Mouse (Mus musculus) kidney, embryonic 16.5 days (tissue): ENCODE results near the gene Micall1. TPM values are rescaled to one million over a fixed set of nuclear protein-coding genes. Genes with fewer than 3 reads are reported as not detected.

ENCODE experiments used
- ATAC-seq: fragments of 200-750 bp; cut with Nextera tagmentation; 2 replicates; pipeline ENCODE4 v1.8.0; 2017; ENCODE audit warnings: moderate TSS enrichment; ENCODE audit not compliant: low FRiP score, low TSS enrichment
- H3K27ac ChIP-seq: fragments of 300-500 bp; sonication (generic); 2 replicates; pipeline ENCODE4 v1.5.1; 2014; ENCODE audit warnings: low read length
- H3K27me3 ChIP-seq: fragments of 300-500 bp; sonication (generic); 2 replicates; pipeline ENCODE4 v1.6.1; 2014; ENCODE audit warnings: low read length, control low read depth, mixed read lengths; ENCODE audit not compliant: insufficient read depth
- H3K36me3 ChIP-seq: fragments of 300-500 bp; sonication (generic); 2 replicates; pipeline ENCODE4 v1.6.1; 2014; ENCODE audit warnings: low read length, control low read depth, mixed read lengths; ENCODE audit not compliant: insufficient read depth
- H3K4me1 ChIP-seq: fragments of 300-500 bp; sonication (generic); 2 replicates; pipeline ENCODE4 v1.6.1; 2014; ENCODE audit warnings: low read length, control low read depth, mixed read lengths; ENCODE audit not compliant: insufficient read depth
- H3K4me2 ChIP-seq: fragments of 300-500 bp; sonication (generic); replicated peaks from 2 replicates; pipeline ENCODE4 v1.6.1; 2014; ENCODE audit warnings: low read depth, low read length
- H3K4me3 ChIP-seq: fragments of 300-500 bp; sonication (generic); 2 replicates; pipeline ENCODE4 v1.5.1; 2014; ENCODE audit warnings: mild to moderate bottlenecking, low read length
- H3K9ac ChIP-seq: fragments of 300-500 bp; sonication (generic); replicated peaks from 2 replicates; pipeline ENCODE4 v1.6.1; 2014; ENCODE audit warnings: low read length
- H3K9me3 ChIP-seq: fragments of 300-500 bp; sonication (generic); 2 replicates; pipeline ENCODE4 v1.6.1; 2016; ENCODE audit warnings: low read length, control low read depth
- WGBS: fragments of 180-500 bp; shearing (Covaris S2); extraction: QIAGEN DNeasy Blood & Tissue Kit; methylation state at CpG from one replicate; pipeline ENCODE4 v1.1.7; 2014; 5-methylcytosine and 5-hydroxymethylcytosine counted together
- polyA plus RNA-seq: library from polyadenylated mRNA; unstranded; fragments of >200 nt; fragmentation: Nextera tagmentation; extraction: Ambion mirVana; gene quantifications from 2 replicates; pipeline ENCODE4 v1.2.1, GENCODE M21; 2015

Micall1 gene
- polyA plus RNA-seq, 1 experiment from 2014 or later: 8.9 TPM

GRCm38 (mm10) chr15:79124331-79124875 lies 15.7 kb downstream of the Micall1 start:
- no peak overlapping the region for H3K9ac ChIP-seq
- H3K4me3 ChIP-seq: no peak overlapping the region
- no peak overlapping the region for H3K27ac ChIP-seq
- no peaks in the 10 kb centered on the region for H3K27me3 ChIP-seq
- no peak overlapping the region for H3K4me2 ChIP-seq
- no peak for ATAC-seq
- 84% methylated on average over 10 of the region's 10 CpGs for WGBS
- no peaks in the 10 kb centered on the region for H3K4me1 ChIP-seq
- H3K9me3 ChIP-seq: peaks cover 6% of the 10 kb centered on the region; the same call in 1 of the 2 replicates
- peaks cover 46% of the 10 kb centered on the region for H3K36me3 ChIP-seq

DNA sequence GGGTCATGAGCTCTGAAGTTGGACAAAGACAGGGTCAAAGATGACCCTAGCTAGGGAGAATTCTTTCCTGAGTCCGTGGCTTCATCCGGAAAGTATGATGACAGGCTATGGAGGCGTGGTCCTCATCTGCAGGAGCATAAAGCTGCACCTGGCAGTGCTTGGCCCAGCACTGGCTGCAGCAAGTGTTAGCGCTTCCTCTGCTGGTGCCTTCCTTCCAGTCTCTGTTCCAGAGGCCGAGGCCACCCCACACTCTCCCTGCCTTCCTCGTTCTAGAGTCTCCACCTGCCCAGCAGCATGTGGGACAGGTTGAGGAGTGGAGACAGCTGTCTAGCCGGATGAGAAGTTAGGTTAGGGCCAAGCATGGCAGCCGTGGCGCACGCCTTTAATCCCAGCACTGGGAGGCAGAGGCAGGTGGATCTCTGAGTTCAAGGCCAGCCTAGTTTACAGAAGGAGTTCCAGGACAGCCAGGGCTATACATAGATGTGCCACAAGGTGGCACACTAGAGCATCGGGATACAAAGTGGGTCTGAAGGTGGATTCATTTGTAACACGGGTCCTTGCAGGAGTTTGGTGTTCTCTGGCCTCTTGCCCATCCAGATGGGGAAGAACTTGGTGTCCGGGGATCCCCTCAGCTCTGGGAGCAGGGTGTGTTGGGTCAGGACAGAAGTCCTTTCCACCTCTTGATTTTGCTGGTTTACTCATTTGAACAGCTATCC lies 17.7 kb downstream of the Micall1 start:
- H3K27me3 ChIP-seq: no peaks in the 10 kb centered on the region
- 81% methylated on average over 13 of the region's 13 CpGs for WGBS
- H3K9me3 ChIP-seq: peaks cover 6% of the 10 kb centered on the region; the same call in 1 of the 2 replicates
- peaks cover 57% of the 10 kb centered on the region for H3K36me3 ChIP-seq
- ATAC-seq: no peak
- no peak overlapping the region for H3K9ac ChIP-seq
- no peak overlapping the region for H3K27ac ChIP-seq
- H3K4me1 ChIP-seq: no peaks in the 10 kb centered on the region
- no peak overlapping the region for H3K4me3 ChIP-seq
- H3K4me2 ChIP-seq: no peak overlapping the region

GRCm38 (mm10) chr15:79127101-79127500 lies 18.4 kb downstream of the Micall1 start:
- Histone ChIP-seq H3K36me3 (peaks cover 59% of the 10 kb centered on the region), H3K27me3 (no peaks in the 10 kb centered on the region), H3K4me2 (no peak overlapping the region), H3K9ac (no peak overlapping the region), H3K4me3 (no peak overlapping the region), H3K27ac (no peak overlapping the region), H3K9me3 (peaks cover 6% of the 10 kb centered on the region; the same call in 1 of the 2 replicates), H3K4me1 (no peaks in the 10 kb centered on the region)
- ATAC-seq: no peak
- WGBS: 93% methylated on average over 12 of the region's 12 CpGs

- no peak overlapping the region for H3K4me3 ChIP-seq
- H3K36me3 ChIP-seq: peaks cover 57% of the 10 kb centered on the region
- peaks cover 6% of the 10 kb centered on the region; the same call in 1 of the 2 replicates for H3K9me3 ChIP-seq
- H3K4me1 ChIP-seq: no peaks in the 10 kb centered on the region
- no peak for ATAC-seq
- no peak overlapping the region for H3K27ac ChIP-seq
- H3K9ac ChIP-seq: no peak overlapping the region
- H3K27me3 ChIP-seq: no peaks in the 10 kb centered on the region
- H3K4me2 ChIP-seq: no peak overlapping the region
- WGBS: 96% methylated on average over 5 of the region's 5 CpGs
Measured at GRCm38 (mm10) chr15:79128208-79128607, 19.5 kb downstream of the Micall1 start.

GRCm38 (mm10) chr15:79129311-79129710 lies 20.6 kb downstream of the Micall1 start:
- no peak overlapping the region for H3K9ac ChIP-seq
- H3K36me3 ChIP-seq: peaks cover 64% of the 10 kb centered on the region
- H3K4me1 ChIP-seq: no peaks in the 10 kb centered on the region
- WGBS: 65% methylated on average over 7 of the region's 7 CpGs
- H3K27ac ChIP-seq: no peak overlapping the region
- no peak for ATAC-seq
- no peaks in the 10 kb centered on the region for H3K27me3 ChIP-seq
- H3K4me3 ChIP-seq: no peak overlapping the region
- H3K9me3 ChIP-seq: peaks cover 6% of the 10 kb centered on the region; the same call in 1 of the 2 replicates
- H3K4me2 ChIP-seq: no peak overlapping the region

DNA sequence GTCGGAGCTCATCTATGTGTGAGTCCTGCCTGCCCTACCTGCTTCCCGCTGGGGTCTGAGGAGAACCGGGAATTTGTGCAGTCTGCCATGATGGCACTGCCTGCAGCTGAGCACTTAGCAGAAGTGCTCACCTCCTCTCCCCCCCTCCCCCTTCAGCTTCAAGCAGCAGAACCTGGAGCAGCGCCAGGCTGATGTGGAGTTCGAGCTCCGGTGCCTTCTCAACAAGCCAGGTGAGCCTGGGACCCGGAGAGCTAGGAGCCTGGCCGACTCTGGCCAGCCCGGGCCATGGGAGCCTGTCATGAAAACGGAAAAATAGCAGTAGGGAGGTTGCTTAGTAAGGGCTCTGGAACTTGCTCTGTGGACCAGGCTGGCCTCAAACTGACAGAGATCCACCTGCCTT lies 22.1 kb downstream of the Micall1 start:
- Histone ChIP-seq H3K4me3 (no peak overlapping the region), H3K4me2 (no peak overlapping the region), H3K4me1 (peaks cover 11% of the 10 kb centered on the region), H3K9ac (no peak overlapping the region), H3K27me3 (no peaks in the 10 kb centered on the region), H3K9me3 (peaks cover 6% of the 10 kb centered on the region; the same call in 1 of the 2 replicates), H3K27ac (no peak overlapping the region), H3K36me3 (peaks cover 54% of the 10 kb centered on the region)
- no peak for ATAC-seq
- 84% methylated on average over 10 of the region's 10 CpGs for WGBS

GRCm38 (mm10) chr15:79131442-79131841 lies 22.7 kb downstream of the Micall1 start:
- WGBS: 69% methylated on average over 7 of the region's 7 CpGs
- Histone ChIP-seq H3K9me3 (peaks cover 6% of the 10 kb centered on the region; the same call in 1 of the 2 replicates), H3K27me3 (no peaks in the 10 kb centered on the region), H3K4me3 (no peak overlapping the region), H3K36me3 (peaks cover 48% of the 10 kb centered on the region), H3K27ac (no peak overlapping the region), H3K9ac (no peak overlapping the region), H3K4me1 (peaks cover 18% of the 10 kb centered on the region), H3K4me2 (no peak overlapping the region)
- ATAC-seq: 0 out of 2 replicates have a peak, but pooled peaks have one; percentile 20

DNA sequence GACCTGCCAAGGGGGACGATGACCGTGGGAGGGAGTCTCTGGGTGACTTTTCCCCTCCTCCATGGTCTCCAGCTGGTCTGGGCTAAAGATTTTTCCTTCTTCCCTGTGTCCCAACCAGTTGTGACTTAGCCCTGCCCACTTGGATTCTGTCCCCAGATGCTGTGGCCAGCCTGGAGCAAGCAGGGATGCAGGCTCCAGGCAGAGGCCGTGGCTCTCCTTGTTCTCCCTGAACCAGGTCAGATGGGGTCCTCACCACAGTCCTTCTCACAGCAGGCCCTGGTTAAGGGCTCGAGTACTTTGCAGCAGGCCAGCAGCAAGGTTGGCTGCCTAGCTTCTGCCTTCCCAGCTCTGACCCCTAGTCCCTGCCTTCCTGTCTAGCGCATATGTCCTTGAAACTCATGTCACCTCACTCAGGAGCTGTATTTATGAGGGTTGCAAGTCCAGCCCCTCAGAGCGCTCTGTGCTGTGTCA lies 24.5 kb downstream of the Micall1 start:
- Histone ChIP-seq H3K4me1 (peaks cover 19% of the 10 kb centered on the region), H3K36me3 (peaks cover 34% of the 10 kb centered on the region), H3K4me2 (no peak overlapping the region), H3K4me3 (no peak overlapping the region), H3K9me3 (peaks cover 2% of the 10 kb centered on the region; the same call in 1 of the 2 replicates), H3K27me3 (no peaks in the 10 kb centered on the region), H3K9ac (no peak overlapping the region; the same call in 1 of the 2 replicates), H3K27ac (no peak overlapping the region)
- WGBS: 73% methylated on average over 6 of the region's 6 CpGs
- no peak for ATAC-seq

- no peak overlapping the region for H3K4me3 ChIP-seq
- H3K9ac ChIP-seq: no peak overlapping the region
- H3K9me3 ChIP-seq: no peaks in the 10 kb centered on the region
- peaks cover 27% of the 10 kb centered on the region for H3K36me3 ChIP-seq
- no peaks in the 10 kb centered on the region for H3K27me3 ChIP-seq
- H3K27ac ChIP-seq: no peak overlapping the region
- H3K4me1 ChIP-seq: peaks cover 19% of the 10 kb centered on the region
- WGBS: 86% methylated on average over 9 of the region's 9 CpGs
- no peak for ATAC-seq
- no peak overlapping the region for H3K4me2 ChIP-seq
Measured at GRCm38 (mm10) chr15:79134496-79135270, 26.0 kb downstream of the Micall1 start.
